In genomic region chr16:91553625-91554024, GRCm38 (mm10) we compare ENCODE assay signal across 8 mouse cellular contexts. TPM values are rescaled to one million over a fixed set of nuclear protein-coding genes. Genes with fewer than 3 reads are reported as not detected.
DNase-seq lines count a peak whose midpoint lies in the region.

No protein-coding gene starts in this region.

- peak; percentile 67 to 72 for DNase-seq in heart, adult 18-20 months
- DNase-seq in heart, postnatal 36 days, result no peak
- DNase-seq in Muller cell, postnatal 12 days (ENCODE audit: inconsistent ontology term), result peak; percentile 65
- DNase-seq in heart, postnatal 14 days, result peak; percentile 35 to 54
- DNase-seq in lung, postnatal 10 days, result peak; percentile 87
- no peak for DNase-seq in left cerebral cortex, adult 8-10 months (ENCODE audit: low spot score in 2 of 2)
- no peak for DNase-seq in gastrocnemius, adult 18-20 months (ENCODE audit: low spot score)
- DNase-seq in layer of hippocampus, adult 9-11 months, result no peak

- intact Hi-C loops in heart, postnatal 36 days (cut with DNase I), result no loop called here
- intact Hi-C loops in heart, postnatal 14 days (cut with DNase I), result no loop called here

RNA-seq across cellular contexts. Expression of gene Ifngr2, which starts 6.8 kb away (rescaled TPM):
- total RNA-seq in heart, adult 18-20 months (2021), result 100 to 1,000 TPM; 121 to 129 TPM
- total RNA-seq in heart, postnatal 36 days (2021), result 100 to 1,000 TPM; 128 to 159 TPM
- 100 to 1,000 TPM; 125 to 142 TPM for total RNA-seq in heart, postnatal 14 days (2021)
- 10 to 100 TPM; 25.2 to 37.4 (median 32.2) TPM for total RNA-seq in left cerebral cortex, adult 8-10 months (2022)
- 10 to 100 TPM; 52.7 to 61.5 TPM for total RNA-seq in gastrocnemius, adult 18-20 months (2021)

RNA-seq across cellular contexts. Expression of gene Tmem50b, which starts 44.0 kb away (rescaled TPM):
- total RNA-seq in heart, adult 18-20 months (2021), result 10 to 100 TPM; 42.4 to 46.6 TPM
- total RNA-seq in heart, postnatal 36 days (2021), result 10 to 100 TPM; 55.0 to 67.6 TPM
- total RNA-seq in heart, postnatal 14 days (2021), result 10 to 100 TPM; 65.1 to 65.2 TPM
- total RNA-seq in left cerebral cortex, adult 8-10 months (2022), result 10 to 100 TPM; 72.6 to 76.5 (median 74.7) TPM
- total RNA-seq in gastrocnemius, adult 18-20 months (2021), result 10 to 100 TPM; 13.1 to 15.1 TPM

Comparison
In these comparisons a context has a peak if more than half of its experiments do, and no peak if none do; other contexts are left out.
1. DNase-seq: peak in heart, adult 18-20 months (2 of 2), Muller cell, postnatal 12 days (single experiment), heart, postnatal 14 days (2 of 2) and lung, postnatal 10 days (single experiment); none in heart, postnatal 36 days (0 of 2), left cerebral cortex, adult 8-10 months (0 of 2), gastrocnemius, adult 18-20 months (single experiment) and layer of hippocampus, adult 9-11 months (single experiment).